Mouse (Mus musculus) layer of hippocampus, adult 2 months (tissue): ENCODE measurements around the gene Coa7. TPM values are rescaled to one million over a fixed set of nuclear protein-coding genes. Genes with fewer than 3 reads are reported as not detected.
A peak's percentile ranks its signal among the peaks of the same experiment; 100 is the strongest.

ENCODE experiments used
- DNase-seq, 2 experiments: peaks; one replicate each; pipeline ENCODE4 v3.0.0; 2022; ENCODE audit warnings: low spot score in 2 of 2
- H3K27ac ChIP-seq: fragments of 200-600 bp; 2 replicates; pipeline ENCODE4 v1.8.1; 2022
- H3K4me3 ChIP-seq: fragments of 200-600 bp; 2 replicates; pipeline ENCODE4 v1.8.1; 2022; ENCODE audit warnings: mild to moderate bottlenecking
- CTCF ChIP-seq: fragments of 200-600 bp; conservative IDR thresholded peaks from 2 replicates; pipeline ENCODE4 v1.8.1; 2022; ENCODE audit warnings: antibody characterized with exemption, mild to moderate bottlenecking, moderate library complexity
- total RNA-seq, 2 experiments: library from RNA; stranded (reverse); gene quantifications; 2 replicates each; pipeline ENCODE4 v1.2.3; 2021

The Coa7 gene
- total RNA-seq, 2 experiments from 2014 or later = 28.8 to 31.6 TPM

- DNase-seq = no peak
- Histone ChIP-seq H3K27ac (no peak overlapping the region), H3K4me3 (no peak overlapping the region)
- no peak for TF ChIP-seq CTCF
Observed at GRCm38 (mm10) chr4:108371421-108371820, 43.5 kb downstream of the Coa7 start.

GRCm38 (mm10) chr4:108372166-108372565 lies 44.2 kb downstream of the Coa7 start:
- no peak overlapping the region for H3K4me3 ChIP-seq
- no peak for TF ChIP-seq CTCF
- no peak for DNase-seq
- H3K27ac ChIP-seq = no peak overlapping the region

GRCm38 (mm10) chr4:108379476-108379875 lies 51.5 kb downstream of the Coa7 start:
- no peak for TF ChIP-seq CTCF
- Histone ChIP-seq H3K4me3 (no peak overlapping the region), H3K27ac (no peak overlapping the region)
- DNase-seq = no peak

- Histone ChIP-seq H3K27ac (no peak overlapping the region), H3K4me3 (no peak overlapping the region)
- DNase-seq = no peak
- TF ChIP-seq CTCF = no peak
Observed at GRCm38 (mm10) chr4:108380146-108380545, 52.2 kb downstream of the Coa7 start.

- no peak for DNase-seq
- no peak for TF ChIP-seq CTCF
- H3K4me3 ChIP-seq = peak within 1 kb of the TSS; percentile 35
- H3K27ac ChIP-seq = no peak within 1 kb of the TSS
Observed at GRCm38 (mm10) chr4:108383183-108383714, 55.3 kb downstream of the Coa7 start, which contains the start of gene Shisal2a. TSS of gene Shisal2a (minus strand) at chr4:108383349.

- no peak overlapping the region for H3K4me3 ChIP-seq
- H3K27ac ChIP-seq = no peak overlapping the region
- no peak for DNase-seq
- no peak for TF ChIP-seq CTCF
Observed at GRCm38 (mm10) chr4:108386087-108386486, 58.1 kb downstream of the Coa7 start.

GRCm38 (mm10) chr4:108387106-108387505 lies 59.2 kb downstream of the Coa7 start:
- TF ChIP-seq CTCF = no peak
- H3K4me3 ChIP-seq = peak overlapping the region; percentile 50; the same call in 1 of the 2 replicates
- no peak for DNase-seq
- H3K27ac ChIP-seq = no peak overlapping the region; the same call in 1 of the 2 replicates

- H3K4me3 ChIP-seq = peak overlapping the region; percentile 50
- H3K27ac ChIP-seq = peak overlapping the region; percentile 25; the same call in 1 of the 2 replicates
- TF ChIP-seq CTCF = peak; percentile 32
- peak; percentile 23 to 29 for DNase-seq
Observed at GRCm38 (mm10) chr4:108387681-108388253, 59.8 kb downstream of the Coa7 start.

GRCm38 (mm10) chr4:108388741-108389140 lies 60.8 kb downstream of the Coa7 start:
- TF ChIP-seq CTCF = no peak
- H3K27ac ChIP-seq = no peak overlapping the region
- no peak overlapping the region for H3K4me3 ChIP-seq
- no peak for DNase-seq

- no peak for TF ChIP-seq CTCF
- no peak overlapping the region for H3K4me3 ChIP-seq
- H3K27ac ChIP-seq = no peak overlapping the region
- DNase-seq = no peak
Observed at GRCm38 (mm10) chr4:108391124-108391523, 63.2 kb downstream of the Coa7 start.

Other genes with a start within 250 kb of the Coa7 start
- gene Podn, start 231.7 kb upstream of the Coa7 start, total RNA-seq = 10 to 100 TPM; 10.2 to 10.4 TPM
- gene Scp2, start 183.1 kb upstream of the Coa7 start, total RNA-seq = 10 to 100 TPM; 91.8 to 96.0 TPM
- 10 to 100 TPM; 20.2 to 21.1 TPM for gene Echdc2, start 162.7 kb upstream of the Coa7 start, total RNA-seq
- not detected for gene Zyg11a, start 110.1 kb upstream of the Coa7 start, total RNA-seq
- 10 to 100 TPM; 96.1 to 99.5 TPM for gene Zyg11b, start 27.0 kb upstream of the Coa7 start, total RNA-seq
- not detected for gene Shisal2a, start 55.2 kb downstream of the Coa7 start, total RNA-seq
- gene Gpx7, start 78.8 kb downstream of the Coa7 start, total RNA-seq = 1 to 10 TPM; 4.8 to 5.1 TPM
- 10 to 100 TPM; 37.7 to 44.4 TPM for gene Tut4, start 131.3 kb downstream of the Coa7 start, total RNA-seq